Mouse (Mus musculus) frontal cortex, adult 2 months (tissue): ENCODE results near the gene Ryr3. TPM values are rescaled to one million over a fixed set of nuclear protein-coding genes. Genes with fewer than 3 reads are reported as not detected.
A peak's percentile ranks its signal among the peaks of the same experiment; 100 is the strongest.

ENCODE experiments used
- DNase-seq, 2 experiments: peaks; one replicate each; pipeline ENCODE4 v3.0.0; 2022; ENCODE audit warnings: low spot score in 1 of 2; ENCODE audit errors: extremely low spot score in 1 of 2
- polyA plus RNA-seq: library from polyadenylated mRNA; depleted of rRNA; stranded (reverse); fragments of >200 nt; gene quantifications from 2 replicates; pipeline ENCODE4 v1.2.3, GENCODE M21; 2012; rRNA removed

Ryr3 gene
- polyA plus RNA-seq, 1 experiment = 23.5 TPM

GRCm38 (mm10) chr2:112590985-112591384, 625.9 kb downstream of the Ryr3 start:
- DNase-seq = peak in 1 of 2 experiments; percentile 28

Other genes starting within 250 kb of the Ryr3 start
- gene Tmco5b, start 68.6 kb upstream of the Ryr3 start, polyA plus RNA-seq = not detected in 2 replicates
- gene Fmn1, start 110.6 kb upstream of the Ryr3 start, polyA plus RNA-seq = 3.4 and 3.7 TPM in 2 replicates